Mouse (Mus musculus) CH12F3 (cell line): ENCODE measurements around the gene Eif4a1.
"Not testable (repeated sequence)": the region's sequence is repeated elsewhere in the genome, so short reads cannot be mapped to it uniquely, and the experiment has no call there.

Experiments used
- in situ Hi-C: fragments of 300-500 bp; cut with MboI; formaldehyde crosslinking; loops from 2 replicates; pipeline ENCODE4 v1.14.3; 2020; ENCODE audit warnings: low sequenced_read_pairs

Gene Eif4a1

DNA sequence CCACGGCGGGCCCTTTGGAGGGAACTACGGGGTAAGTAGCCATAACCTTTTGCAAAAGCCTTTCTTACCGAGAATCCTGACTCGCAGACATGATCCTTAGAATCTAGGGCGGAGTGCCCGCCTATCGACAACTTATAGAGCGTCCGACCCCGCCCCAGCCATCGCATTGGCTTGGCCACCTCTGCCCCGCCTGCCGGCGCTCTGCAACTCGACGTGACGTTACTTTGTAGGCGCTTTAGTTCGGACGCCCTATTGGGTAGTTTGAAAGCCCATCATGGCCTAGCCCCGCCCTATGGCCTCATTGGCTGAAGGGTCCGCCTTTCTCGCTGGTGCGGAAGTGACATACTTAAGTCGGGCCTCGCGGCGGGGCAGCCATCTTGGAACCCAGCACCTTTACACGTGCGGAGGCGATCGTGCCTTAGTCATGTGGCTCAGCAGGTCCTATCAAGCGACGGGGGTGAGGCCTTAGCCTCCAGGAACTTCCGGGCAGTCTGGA lies at the start of gene Eif4a1:
Gene Eif4a1 (minus strand): TSS at position 213 of the 496 bp plus-strand sequence.
- in situ Hi-C loops = no loop called here

DNA sequence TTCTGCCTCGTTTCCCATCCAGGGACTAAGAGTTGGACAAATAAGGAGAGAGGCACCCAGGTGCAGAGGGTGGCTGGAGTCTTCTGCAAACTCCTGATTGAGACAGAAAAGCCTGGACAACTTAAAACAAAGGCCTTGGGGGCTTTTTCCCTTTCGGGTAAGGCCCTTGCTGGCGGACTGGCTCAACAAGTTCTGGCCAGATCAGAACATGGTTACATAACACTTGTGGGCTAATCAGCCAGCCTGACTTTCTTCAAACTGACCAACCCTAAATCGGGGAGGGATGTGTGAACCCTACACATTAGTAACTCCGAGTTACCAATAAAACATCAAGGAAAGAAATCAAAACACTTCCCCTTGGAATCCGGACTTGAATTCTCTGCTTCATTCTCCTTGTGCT lies 48.6 kb upstream of the Eif4a1 start:
- in situ Hi-C loops = no loop called here

DNA sequence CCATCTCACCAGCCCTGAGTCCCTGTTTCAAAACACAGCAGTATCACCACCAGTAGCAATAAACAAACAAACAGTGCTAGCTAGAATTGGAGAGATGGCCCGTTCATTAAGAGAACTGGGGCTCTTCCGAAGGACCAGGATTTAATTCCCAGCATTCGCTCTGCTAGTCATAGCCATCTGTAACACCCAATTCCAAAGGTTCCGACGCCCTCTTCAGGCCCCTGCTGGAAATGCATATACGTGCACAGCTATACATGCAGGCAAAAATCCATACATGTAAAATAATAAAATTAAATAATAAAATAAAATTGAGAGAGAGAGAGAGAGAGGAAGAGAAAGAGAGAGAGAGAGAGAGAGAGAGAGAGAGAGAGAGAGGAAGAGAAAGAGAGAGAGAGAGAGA lies 47.2 kb upstream of the Eif4a1 start:
- in situ Hi-C loops = no loop called here

DNA sequence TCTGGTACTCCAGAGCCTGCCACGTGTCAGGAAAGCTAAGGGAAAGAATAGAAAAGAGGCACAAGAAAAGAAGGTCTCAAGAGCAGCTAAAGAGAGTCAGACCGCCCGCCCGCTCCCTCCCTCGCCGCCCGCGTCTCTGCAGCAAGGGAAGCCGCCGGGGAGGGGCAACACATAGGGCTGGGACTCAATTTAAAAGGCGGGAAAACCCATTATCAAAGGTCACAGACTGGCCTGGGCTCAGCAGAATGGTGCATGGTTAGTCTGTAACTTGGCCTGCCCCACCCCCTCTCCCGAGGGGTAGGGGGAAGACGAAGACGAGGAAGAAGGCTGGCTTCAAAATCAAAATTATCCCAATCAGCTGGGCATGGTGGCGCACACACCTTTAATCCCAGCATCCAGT lies 46.4 kb upstream of the Eif4a1 start:
- in situ Hi-C loops = no loop called here

DNA sequence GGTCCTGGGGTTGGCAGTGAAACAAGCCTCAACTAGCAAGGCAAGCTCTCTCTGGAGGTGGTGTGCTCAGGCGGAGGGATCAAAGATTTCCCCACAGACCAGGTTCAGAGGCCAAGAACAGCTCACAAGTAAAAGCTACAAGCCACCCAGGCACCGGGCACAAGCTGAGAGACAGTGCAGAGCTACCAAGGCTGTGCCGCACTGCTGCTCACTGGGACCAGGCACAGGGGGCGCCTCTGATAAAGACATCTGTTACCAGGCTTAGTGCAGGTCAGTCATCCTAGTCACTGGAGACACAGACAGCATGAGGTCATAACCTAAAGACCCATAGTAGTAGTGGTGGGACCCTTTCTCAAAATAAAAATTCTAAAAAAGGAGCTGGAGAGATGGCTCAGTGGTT lies 44.7 kb upstream of the Eif4a1 start:
- in situ Hi-C loops = no loop called here

DNA sequence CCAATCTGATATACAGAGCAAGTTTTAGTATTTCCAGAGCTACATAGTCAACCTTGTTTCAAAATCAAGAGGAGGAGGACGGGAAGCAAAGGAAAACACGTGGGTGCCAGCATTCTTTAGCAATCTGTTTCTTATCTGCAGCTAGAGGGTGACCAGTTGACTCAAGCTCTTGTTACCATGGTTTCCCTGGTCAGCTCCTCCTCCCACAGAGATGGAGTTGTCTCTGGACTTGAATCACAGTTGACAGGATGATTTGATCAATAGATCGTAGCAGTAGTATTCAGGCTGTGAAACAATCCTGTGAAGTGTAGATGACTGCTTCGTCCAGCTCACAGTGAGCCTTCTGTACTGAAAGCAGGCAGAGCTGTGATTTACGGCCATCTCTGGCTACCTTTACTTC lies 43.7 kb upstream of the Eif4a1 start:
- in situ Hi-C loops = no loop called here

DNA sequence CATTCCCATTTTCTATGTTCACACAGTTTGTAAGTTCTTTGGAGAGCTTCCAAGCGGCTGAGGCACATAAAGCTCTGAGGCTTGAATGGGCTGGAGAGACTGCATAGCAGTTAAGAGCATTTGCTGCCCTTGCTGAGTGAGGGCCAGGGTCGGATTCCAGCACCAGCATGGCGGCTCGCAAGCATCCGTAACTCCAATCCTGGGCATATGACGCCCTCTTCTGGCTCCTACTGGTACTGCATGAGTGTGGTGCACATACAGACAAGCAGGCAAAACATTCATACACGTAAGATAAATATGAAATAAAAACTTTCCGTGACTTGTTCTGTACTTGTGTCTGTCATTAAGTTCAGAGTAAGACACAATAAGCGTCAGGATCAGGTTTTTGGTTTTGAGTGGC lies 43.3 kb upstream of the Eif4a1 start:
- in situ Hi-C loops = no loop called here

DNA sequence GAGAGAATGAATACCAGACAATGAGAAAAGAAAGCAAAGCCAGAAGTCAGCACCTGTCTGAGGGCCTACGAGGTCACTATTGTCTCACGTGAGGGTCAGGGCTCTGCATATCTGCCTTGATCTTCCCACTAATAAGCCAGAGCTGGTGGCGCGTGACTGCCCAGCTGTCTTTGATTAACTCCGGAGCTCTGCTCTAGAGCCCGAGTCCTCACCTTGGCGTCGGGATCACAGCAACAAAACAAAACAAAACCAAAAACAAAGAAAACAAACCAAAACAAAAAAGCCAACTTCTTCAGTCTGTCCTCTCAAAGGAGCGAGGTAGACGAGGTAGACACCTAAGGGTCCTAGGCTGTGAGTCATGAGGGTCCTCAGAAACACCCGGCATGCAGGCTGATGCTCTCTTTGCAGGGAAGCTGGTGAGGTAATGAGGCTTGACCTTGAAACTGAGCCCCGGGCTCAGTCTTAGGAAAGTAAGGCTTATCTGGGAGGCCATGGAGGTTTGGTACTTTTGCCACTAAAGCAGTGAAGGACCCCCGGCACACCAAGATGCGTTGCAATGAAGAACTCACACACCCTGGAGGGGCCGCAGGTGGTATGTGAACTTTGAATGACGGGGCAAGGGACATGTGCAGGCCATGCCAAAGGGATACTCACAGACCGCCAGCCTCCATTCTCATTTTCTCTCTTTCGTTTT lies 42.6 kb upstream of the Eif4a1 start:
- in situ Hi-C loops = no loop called here

DNA sequence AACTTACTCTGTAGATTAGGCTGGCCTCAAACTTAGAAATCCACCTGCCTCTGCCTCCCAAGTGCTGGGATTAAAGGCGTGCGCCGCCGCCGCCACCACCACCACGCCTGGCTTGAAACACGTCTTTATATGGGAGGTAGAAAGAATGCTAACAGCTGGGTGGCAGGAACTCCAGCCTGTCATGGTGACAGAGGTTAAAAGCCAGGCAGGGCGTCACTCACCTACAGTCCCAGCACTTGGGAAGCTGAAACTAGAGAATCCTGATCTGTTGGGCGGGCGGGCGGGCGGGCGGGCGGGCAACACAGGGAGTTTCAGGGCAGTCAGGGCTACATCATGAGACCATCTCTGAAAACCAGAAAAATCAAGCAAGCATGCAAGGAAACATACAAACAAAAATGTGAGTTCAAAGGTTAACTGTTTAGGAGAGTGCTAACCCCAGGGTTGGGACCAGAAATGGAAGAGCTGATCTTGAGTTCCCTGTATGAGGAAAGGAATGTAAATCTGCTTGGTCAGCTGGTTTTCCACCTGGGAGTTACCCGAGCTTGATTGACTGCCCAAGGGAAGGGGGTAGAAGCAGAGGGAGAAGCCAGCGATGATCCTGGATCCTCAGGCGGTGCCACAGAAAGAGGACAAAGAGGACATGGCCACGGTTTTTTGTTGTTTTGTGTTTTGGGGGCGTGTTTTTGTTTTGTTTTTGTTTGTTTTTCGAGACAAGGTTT lies 40.9 kb upstream of the Eif4a1 start:
- in situ Hi-C loops = no loop called here

DNA sequence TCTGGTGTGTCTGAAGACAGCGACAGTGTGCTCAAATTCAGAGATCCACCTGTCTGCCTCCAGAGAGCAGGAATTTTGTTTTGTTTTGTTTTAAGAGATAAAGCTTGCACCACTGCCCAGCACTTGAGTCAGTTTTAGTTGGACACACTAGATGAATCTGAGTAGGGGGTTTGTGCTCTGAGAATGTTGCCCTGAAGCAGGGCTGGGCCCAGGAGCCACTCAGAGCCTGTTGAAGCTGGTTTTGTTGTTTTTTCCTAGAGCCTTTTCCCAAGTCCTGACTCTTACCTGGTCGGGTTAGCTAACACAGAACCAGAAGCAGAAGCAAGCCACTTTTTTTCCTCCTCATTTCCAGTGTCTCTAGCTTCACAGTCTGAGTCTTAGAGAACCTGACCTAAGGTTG lies 38.9 kb upstream of the Eif4a1 start:
- in situ Hi-C loops = no loop called here

DNA sequence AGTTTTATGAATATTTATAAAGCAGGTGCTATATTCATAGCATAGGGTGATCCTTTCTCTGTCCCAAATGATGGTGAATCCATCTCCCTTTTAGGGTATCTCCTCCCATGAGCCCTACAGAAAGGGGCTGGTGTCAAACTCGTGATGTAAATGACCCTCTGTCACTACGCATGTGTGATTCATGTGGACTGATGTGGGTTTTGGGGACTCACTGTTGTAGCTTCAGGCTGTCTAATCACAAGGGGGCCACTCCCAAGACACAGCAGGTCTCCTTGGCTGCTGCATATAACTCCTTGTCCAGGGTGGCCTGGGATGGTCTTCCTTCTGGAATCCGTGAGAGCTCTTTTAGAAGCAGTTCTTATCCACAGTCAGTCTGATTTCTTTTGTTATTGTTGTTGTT lies 38.2 kb upstream of the Eif4a1 start:
- in situ Hi-C loops = no loop called here

DNA sequence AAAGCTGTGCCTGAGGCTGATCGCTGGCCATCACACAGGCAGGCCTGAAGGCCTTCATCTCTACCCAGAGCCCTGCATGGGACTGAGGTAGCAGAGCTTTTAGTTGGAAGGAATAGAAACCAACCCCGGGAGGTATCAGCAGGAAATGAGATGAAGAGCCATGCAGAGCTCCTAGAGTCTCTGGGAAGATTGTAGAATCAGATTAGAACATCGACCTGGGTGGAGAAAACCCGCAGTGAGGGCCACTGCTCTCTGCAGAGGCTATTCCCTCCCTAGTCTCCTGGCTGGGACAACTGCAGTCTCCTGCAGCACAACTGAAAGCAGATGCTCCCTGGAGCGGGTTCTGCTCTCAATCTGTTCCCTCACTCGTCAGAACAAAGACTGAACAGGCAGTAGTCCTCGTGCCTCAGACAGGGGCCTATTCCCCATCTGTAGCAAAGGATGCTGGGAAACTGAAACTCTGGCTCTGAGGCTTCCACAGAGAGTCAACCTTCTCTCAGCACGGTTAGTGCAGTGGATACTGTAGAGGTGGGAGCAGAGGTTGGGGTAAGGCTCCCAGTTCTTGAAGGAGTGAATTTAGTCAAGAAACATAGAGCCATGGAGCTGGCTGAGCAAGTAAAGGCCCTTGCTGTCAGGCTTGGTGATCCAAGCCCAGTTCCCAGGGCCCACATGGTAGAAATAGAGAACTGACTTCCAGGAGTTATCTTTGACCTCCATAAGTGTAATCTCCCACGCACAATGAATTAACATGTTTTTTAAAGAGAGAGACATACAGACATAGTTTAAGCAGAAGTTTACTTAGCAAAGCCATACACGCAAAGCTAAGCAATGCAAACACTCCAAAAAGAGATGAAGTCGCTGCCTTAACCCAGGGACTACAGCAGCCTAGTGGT lies 37.6 kb upstream of the Eif4a1 start:
- in situ Hi-C loops = no loop called here

DNA sequence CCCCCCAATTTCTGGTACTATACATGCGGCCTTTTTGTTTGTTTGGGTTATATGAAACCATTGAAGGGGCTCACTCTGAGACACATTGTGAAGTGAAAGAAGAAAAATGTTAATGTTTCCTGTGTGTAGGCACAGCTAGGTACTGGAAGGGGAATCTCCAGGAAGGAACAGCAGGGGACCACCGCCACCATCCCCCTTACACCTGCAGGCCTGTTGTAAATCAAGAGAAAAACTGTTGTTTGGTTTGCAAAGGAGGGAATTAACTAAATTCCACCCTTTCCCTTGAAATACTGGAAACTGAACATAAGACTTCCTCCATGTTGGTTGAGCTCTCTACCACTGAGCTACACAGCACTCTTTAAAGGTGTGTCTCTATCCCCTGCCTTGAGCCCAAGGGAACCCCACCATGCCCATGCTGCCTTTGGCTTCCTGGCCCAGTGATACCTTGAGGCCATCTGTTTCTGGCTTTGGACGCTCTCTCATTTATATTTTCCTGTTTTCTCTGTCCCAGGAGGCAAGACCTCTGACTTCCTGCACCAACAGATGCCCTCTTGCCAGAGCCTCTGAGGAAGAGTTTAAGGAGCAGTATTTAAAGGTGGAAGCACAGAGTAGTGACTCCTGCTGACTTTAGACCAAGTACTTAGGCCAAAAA lies 36.5 kb upstream of the Eif4a1 start:
- in situ Hi-C loops = no loop called here

DNA sequence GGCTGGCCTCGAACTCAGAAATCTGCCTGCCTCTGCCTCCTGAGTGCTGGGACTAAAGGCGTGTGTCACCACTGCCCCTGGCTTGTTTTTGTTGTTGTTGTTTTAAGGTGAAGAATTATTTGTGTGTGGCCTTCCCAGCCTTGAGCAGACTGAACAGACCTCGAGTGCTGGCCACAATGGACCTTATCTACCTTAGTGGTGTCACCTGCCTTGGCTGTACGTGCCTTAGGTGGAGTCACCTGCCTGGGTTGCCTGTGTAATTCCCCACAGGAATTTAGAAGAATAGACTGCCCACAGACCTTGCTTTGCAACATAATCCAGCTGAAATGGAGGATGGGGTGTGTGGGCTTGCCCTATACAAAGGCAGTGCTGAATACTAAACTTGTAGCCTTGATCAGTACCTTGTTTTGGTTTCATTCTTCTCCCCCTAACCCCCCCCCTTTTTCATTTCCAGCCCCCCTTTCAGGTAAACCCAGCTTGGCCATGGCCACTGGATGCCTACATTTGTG lies 35.7 kb upstream of the Eif4a1 start:
- in situ Hi-C loops = no loop called here

DNA sequence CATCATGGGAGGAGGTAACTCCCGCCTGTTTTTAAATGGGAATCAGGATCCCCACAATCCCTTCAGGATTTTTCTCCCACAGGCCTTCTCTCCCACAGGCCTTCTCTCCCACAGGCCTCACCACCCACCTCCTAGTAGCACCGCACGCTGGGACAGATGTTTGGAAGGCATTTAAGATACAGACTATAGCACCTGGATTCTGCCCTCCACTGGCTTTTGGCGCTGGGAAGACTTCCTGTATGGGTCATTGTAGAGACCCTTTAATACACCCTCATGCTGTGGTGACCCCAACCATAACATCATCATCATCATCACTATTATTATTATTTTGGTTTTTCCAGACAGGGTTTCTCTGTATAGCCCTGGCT lies 35.2 kb upstream of the Eif4a1 start:
- in situ Hi-C loops = no loop called here

DNA sequence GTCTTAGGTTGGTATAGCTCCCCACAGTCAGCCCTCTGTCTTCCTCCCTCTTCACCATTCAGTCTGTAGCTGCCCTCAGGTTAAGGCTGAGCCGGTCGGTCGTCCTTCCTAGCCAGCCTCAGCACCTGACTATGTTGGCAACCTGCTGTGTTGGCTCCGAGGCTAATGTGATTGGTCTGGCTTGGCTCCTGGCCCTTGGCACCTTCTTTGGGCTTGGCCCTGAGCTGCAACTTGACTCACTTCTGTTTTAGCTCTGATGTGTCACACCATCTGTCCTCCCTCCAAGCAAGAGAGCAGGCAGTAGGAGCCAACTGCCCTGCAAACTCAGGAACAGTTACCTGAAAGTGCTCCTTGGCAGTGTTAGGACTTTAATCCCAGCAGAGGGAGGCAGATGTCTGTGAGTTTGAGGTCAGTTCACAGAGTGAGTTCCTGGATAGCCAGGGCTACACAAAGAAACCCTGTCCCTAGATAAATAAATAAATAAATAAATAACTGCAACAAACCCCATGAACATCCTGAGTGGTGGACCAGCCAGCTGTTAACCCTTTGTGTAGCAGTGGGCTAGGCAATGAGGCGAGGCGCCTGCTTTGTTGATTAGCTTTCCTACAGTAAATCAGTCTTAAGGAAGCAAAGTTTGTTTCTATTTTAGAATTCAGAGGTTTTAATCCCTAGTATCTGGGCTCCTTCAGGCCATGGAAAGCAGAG lies 34.7 kb upstream of the Eif4a1 start:
- in situ Hi-C loops = no loop called here

DNA sequence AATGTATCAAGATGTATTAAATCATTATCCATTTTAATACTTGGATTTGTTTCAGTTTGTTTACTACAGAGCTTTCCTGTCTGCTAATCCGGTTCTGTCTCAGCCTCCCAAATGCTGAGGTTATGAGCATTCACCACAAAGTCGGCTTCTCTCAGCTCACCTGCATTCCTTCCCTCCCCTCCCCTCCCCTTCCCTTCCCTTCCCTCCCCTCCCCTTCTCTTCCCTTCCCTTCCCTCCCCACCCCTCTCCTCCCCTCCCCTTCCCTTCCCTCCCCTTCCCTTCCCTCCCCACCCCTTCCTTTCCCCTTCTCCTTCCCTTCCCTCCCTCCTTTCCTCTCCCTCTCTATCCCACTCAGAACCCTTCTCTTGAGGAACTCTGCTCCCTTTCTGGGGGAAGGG lies 32.4 kb upstream of the Eif4a1 start:
- in situ Hi-C loops = no loop called here

DNA sequence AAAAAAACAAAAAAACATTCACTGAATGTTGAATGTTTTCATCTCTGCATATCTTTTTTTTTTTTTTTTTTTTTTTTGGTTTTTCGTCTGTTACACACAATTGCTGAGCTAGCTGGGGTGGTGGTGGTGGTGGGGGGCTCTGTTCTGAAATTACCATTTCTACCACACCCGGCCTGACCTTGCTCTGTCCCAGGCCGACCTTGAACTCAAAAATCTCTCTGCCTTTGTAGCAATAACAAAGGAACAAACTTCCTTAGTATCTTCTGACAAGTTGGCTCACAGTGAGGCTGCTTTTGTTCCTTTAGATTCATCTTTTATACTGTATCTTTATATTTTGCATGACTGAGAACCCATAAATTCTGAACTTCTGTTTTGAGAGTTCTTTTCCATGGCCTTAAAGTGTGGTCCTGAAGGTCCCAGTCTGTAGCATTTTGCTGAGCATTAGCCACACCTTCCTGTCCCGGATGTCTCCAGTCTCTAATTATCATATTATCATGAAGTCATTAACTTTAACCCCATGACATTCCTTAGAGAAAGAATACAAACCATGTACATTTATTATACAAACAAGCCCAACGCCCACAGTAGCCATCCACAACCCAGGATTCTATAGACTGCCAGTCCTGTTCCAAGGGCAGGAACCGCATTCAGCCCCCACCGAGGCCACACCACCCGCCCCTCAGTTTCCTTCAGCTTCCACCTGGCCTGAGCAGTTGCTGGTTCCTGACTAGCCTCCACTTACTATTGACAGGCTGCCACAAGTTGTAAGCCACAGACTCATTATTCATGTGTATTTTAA lies 31.8 kb upstream of the Eif4a1 start:
- in situ Hi-C loops = no loop called here

DNA sequence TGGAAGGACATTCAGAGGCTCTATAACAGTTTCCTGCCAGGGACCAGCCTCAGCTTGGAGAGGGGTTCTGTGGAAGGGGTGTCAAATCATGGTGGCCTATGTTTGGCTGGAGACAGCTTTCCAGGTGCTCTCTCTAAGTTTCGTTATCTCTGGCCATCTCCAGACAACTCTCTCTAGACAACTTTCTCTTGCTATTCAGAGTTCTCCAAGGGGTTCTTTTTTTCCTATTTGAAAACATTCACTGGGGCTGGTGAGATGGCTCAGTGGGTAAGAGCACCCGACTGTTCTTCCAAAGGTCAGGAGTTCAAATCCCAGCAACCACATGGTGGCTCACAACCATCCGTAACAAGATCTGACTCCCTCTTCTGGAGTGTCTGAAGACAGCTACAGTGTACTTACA lies 31.2 kb upstream of the Eif4a1 start:
- in situ Hi-C loops = not testable (repeated sequence)
